Mouse (Mus musculus) CD8-positive naive resting alpha-beta T cell, adult 2 months (primary cell): Measurements from ENCODE around the gene Rcc1.
"Not testable (repeated sequence)": the region's sequence is repeated elsewhere in the genome, so short reads cannot be mapped to it uniquely, and the experiment has no call there.

ENCODE experiments used
- DNase-seq, 2 experiments: peaks; one replicate each; pipeline ENCODE4 v3.0.0; 2022; ENCODE audit warnings: low read depth in 2 of 2, low spot score in 2 of 2

Gene Rcc1

GRCm38 (mm10) chr4:132315711-132316110 is 37.7 kb downstream of the Rcc1 start:
- DNase-seq = no peak

GRCm38 (mm10) chr4:132312627-132313026 is 40.8 kb downstream of the Rcc1 start:
- no peak for DNase-seq

- no peak for DNase-seq
These were observed 41.6 kb downstream of the Rcc1 start for GRCm38 (mm10) chr4:132311801-132312200.

DNA sequence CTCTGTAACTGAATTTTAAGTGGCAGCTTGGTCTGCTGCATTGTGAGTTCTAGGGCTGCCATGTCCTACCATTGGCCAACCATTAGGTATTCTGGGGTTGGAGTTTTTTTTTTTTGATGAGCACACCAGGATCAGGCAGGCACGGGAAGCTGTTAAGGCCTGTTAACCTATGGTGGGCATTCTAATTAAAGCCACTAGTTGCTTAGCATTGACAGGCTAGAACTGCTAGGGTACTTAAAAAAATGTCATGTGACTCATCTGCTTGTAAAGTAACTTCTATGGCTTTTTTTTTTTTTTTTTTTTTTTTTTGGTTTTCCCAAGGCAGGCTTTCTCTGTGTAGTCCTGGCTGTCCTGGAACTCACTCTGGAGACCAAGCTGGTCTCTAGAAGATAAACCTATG is 42.2 kb downstream of the Rcc1 start:
- DNase-seq = no peak

- peak; percentile 50 to 65 for DNase-seq
These were observed 43.4 kb downstream of the Rcc1 start for GRCm38 (mm10) chr4:132309849-132310472.

DNA sequence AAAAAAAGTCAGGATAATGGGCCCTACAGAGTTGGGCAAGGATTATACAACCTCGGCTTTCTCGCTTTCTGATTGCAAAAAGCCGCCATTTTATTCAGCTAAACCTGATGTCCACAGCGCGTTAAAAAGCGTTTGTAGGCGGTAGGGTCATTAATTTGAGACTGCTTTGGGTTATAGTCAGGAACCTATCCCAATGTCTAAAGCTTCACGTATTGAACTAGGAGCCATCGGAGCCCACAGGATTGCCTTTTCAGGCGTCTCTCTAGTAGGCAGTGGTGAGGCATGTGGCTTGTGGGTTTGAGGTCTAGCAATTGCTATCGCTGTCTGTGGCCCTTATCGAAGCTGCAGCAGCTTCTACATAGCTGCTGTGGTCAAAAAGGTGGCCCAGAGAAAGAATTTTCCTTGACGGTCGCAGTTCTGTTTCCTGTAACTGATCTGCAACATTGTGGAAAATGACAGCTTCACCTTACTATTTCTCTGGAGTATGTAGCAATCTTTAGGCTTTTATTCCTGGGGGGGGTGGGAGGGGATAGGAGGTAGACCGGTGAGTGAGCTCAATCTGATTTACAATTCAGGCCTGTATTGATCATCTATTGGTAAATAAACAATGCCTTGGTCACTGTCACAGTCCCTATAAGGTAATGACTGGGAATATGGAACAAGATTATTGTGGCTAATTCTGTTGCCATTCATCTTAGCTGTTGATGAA is 44.1 kb downstream of the Rcc1 start:
- peak in 1 of 2 experiments; percentile 32 for DNase-seq

- DNase-seq = peak; percentile 83 to 84
These were observed 44.8 kb downstream of the Rcc1 start for GRCm38 (mm10) chr4:132308437-132309139.

DNA sequence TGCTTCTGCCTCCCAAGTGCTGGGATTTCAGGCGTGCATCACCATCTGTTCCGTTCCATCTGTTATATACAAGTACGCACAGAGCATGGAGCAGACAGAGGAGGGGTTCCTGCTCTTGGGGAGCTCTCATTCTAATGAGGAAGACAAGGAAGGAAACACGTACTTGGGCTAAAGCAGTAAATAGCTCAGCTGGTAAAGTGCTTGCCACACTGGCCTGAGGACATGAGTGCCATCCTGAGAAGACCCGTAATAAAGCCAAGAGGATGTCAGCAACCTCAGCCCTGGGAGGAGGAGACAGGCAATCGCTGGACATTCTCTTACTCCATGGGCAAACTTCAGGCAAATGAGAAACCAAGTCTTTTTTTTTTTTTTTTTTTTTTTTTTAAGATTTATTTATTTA is 47.4 kb downstream of the Rcc1 start:
- no peak for DNase-seq

DNA sequence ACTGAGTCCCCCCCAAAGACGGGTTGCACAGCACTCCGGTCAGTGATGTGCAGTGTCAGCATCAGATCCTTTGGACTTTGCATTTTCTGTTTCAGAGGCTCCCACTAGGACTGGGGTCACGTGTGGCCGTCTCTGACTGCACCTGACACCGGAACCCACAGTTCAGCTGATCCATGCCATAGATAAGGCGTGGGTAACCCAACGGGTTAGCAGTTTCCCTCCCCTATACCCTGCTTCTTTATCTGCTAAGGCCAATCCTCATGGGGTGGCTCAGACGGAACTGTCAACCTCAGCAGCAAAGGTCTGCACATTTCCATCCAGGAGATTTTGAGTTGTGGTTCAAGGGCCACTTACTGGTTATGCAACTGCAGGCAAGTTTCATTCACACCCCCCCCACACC is 48.1 kb downstream of the Rcc1 start:
- no peak for DNase-seq

GRCm38 (mm10) chr4:132303484-132303883 is 49.9 kb downstream of the Rcc1 start:
- not testable (repeated sequence) for DNase-seq

GRCm38 (mm10) chr4:132302939-132303479 is 50.4 kb downstream of the Rcc1 start, which contains the start of gene Rab42:
Gene Rab42 (minus strand): TSS chr4:132303385.
- peak; percentile 54 to 60 for DNase-seq

- no peak for DNase-seq
These were observed 51.2 kb downstream of the Rcc1 start for GRCm38 (mm10) chr4:132301965-132302938.

GRCm38 (mm10) chr4:132301486-132301885 is 51.9 kb downstream of the Rcc1 start:
- no peak for DNase-seq

GRCm38 (mm10) chr4:132299849-132300248 is 53.6 kb downstream of the Rcc1 start:
- no peak for DNase-seq

GRCm38 (mm10) chr4:132295696-132296390 is 57.6 kb downstream of the Rcc1 start:
- no peak for DNase-seq

GRCm38 (mm10) chr4:132293682-132294240 is 59.6 kb downstream of the Rcc1 start:
- DNase-seq = no peak

GRCm38 (mm10) chr4:132292988-132293387 is 60.4 kb downstream of the Rcc1 start:
- no peak for DNase-seq

DNA sequence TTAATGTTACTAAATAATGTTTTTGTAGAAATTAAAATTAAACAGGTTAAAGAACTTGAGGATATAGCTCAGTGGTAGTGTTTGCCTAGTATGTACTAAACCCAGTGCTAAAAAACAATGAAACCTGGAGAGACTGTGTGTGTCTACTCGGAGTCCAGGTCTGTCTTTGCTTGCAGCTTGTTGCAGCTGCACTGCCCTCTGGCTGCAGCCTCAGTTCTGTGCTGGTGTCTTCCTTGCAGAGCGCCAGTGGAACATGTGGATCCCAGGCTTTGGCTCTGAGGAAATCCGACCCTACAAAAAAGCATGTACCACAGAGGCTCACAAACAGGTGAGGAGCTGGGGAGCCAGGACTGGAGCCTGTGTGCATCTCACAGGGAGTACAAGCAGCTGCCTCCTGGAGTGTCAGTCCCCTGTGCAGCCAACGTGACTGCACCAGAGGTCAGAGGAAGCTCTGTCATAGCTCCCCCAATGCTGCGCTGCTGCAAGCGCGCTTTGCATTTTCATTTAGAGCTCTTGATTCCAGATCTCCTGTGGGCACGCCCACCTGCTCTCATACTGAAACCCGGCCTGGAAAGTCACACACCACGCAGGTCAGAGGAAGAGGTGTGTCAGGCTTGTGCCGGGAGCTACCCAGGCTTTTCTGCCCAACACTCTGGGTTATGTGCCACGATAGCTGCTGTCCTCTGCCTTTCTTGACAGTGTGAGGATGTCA is 61.6 kb downstream of the Rcc1 start:
- no peak for DNase-seq

- no peak for DNase-seq
These were observed 62.3 kb downstream of the Rcc1 start for GRCm38 (mm10) chr4:132291056-132291455.
